Mouse (Mus musculus) adrenal gland, postnatal 14 days (tissue): ENCODE data around the gene Nf1. TPM values are rescaled to one million over a fixed set of nuclear protein-coding genes. Genes with fewer than 3 reads are reported as not detected.

ENCODE experiments used
- DNase-seq: peaks from one replicate; pipeline ENCODE4 v3.0.0; 2021; ENCODE audit warnings: mixed read lengths
- total RNA-seq: library from RNA; stranded (reverse); gene quantifications from 2 replicates; pipeline ENCODE4 v1.2.3, GENCODE M21; 2021

Gene Nf1
- total RNA-seq, 1 experiment from 2014 or later, result 62.3 TPM

DNA sequence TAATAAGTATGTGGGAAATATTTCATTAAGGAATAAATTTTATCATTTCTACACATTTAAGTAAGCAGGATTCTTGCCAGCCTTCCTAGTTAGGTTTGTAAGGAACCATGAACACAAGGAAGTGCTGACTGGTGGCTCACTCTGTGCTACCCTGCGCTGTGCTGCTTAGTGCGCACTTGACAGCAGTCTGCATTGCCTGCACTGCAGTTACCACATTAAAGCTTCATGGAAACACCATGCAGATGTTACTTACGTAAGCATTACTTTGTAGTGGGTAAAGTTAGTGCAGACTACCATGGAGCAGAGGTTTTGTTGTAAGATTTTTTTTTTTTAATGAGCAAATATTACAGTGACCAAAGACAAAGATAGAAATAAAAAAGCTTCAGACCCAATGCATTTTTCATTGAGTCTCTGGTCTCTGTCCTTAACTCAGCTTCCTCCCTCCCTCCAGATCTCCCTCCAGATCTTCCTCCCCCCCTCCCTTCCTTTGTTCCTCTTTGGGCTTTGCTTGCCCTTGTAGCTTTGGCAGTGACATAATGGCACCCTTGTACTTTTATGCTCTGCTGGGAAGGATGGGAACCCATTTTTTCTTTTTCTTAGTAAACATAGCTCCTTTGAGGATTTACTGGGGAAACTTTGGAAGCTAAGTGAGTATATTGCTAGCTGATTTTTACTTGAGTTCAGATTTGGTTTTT, 121.4 kb downstream of the Nf1 start:
- DNase-seq, result no peak

DNA sequence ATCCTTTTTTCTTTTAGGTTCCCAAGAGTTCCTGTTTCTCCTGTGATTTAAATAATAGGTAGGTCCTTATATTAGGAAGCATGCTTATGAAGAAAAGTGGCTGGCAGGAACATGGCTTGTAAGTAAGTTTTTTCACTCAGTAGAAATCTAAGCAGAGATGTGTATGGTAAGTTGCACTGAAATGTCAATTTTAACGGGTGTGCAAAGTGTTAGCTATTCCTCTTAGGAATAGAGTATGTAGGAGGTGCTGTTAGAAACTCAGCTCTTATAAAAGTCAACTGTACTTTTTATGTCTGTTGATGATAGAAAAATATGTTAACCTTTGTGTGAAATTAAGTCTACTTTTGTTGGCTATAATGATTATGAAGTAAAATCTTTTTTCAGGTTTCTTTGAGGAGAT, 128.6 kb downstream of the Nf1 start:
- no peak for DNase-seq

DNA sequence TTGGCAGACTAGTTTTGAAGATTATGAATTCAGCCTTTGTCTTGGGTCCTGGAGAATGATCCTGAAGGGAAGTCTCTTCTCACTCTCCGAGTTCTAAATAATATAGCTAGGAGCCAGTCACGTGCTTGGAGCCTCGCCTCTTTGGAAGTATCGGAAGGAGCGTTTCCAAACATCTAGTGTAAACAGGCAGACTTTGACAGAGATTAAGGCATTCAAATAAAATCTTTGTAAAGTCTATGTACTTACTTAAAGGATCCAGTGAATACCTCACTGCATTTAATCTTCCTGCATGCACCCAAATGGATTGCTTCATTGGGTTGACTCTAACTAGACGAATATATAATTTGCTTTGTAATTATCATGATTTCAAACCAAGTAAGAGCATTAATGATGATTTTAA, 143.9 kb downstream of the Nf1 start:
- no peak for DNase-seq

DNA sequence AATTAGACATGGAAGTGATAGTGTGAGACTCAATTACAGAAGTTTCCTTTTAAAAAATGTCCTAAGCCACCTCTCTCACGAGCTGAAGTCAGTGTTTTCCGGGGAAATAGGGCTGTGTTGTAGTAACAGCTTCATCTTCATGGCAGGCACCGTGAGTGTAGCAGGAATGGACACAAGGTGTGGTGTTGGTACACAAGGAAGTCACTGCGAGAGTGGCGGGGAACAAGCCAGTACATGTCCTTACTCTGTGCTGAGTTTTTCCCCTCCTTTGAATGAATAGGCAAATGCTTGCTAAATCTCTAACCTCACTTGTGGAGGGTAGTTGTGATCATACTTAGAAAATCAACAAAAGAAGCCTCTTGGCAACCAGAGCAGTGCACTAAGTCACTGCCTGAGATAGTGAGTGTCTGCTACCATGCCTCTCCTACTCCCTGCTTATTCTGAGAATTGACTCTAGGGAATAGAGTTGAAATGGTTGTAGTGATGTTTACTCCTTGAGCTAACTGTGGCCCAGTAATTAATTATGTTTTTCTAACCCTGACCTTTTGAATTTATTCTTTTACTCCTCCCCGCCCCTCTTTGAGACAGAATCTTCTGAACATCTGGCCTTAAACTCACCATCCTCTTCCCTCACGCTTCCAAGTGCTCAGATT, 144.5 kb downstream of the Nf1 start:
- no peak for DNase-seq

DNA sequence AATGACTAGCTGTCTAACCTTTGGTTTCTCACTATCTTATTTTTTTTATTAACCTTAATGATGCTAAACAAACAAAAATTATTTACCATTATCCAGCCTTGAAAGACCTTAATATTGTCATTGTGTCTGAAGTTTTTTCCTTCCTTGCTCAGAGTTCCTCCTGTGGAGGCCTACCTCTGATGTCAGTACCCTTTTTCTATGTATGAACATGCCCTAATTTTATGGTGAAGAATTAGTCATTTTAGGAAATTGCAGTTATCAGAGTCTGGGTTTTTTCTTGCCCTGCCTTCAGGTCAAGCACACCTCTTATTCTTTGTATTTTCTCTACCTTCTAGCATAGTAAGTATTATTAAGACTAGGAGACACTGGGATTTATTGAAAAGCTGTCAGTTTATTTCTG, 145.2 kb downstream of the Nf1 start:
- no peak for DNase-seq

DNA sequence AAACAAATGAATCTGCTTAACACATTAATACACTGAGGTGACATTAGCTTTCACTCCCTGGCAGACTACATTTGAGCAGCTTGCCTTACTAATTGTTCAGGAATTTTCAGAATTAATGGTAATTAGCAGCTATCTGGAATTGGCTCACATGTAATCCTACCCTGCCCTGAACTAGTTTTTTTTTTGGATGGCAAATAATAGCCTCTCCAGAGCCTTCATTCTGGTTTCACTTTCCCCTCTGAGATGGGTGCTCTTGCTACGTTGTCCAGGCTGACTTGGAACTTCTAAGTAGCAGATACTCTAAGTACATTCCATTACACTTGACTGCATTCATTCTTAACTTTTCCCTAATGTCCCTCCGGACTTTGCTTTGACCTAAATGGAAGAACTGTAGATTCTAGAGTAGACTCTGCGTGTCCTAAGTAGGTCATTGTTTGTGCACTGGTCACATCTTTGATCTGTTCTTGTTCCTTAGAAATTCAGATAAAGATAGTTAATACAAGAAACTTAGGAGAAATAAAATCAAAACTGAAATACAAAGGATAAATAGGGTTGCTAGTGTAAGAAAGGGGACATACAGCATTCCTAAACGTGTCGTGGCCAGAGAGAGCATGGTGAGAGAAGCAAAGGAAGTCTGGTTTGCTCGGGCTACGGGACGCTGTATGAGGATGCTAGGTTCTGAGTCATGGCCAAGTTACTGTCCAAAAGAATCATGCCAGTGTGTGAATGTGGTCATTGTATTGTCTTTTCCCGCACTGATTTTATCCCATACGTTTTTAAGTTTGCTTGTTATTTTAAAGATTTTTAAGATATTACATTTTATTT, 155.7 kb downstream of the Nf1 start:
- no peak for DNase-seq

DNA sequence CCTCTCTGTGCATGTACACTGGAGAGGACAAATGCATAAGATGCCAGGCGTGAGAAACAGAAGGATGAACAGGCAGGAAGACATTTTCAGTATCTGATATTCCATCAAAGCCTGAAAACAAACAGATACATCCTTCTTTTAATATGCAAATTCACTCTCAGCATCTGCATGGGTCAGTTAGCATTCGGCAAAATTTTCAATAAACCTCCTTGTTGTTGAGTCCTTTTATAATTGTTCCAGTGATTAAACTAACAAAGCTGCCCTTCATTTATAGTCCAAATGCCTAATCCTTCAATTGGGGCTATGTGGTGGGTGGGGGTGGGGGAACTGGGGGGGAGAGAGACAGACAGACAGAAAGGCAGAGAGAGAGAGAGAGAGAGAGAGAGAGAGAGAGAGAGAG, 163.4 kb downstream of the Nf1 start:
- DNase-seq, result no peak

DNA sequence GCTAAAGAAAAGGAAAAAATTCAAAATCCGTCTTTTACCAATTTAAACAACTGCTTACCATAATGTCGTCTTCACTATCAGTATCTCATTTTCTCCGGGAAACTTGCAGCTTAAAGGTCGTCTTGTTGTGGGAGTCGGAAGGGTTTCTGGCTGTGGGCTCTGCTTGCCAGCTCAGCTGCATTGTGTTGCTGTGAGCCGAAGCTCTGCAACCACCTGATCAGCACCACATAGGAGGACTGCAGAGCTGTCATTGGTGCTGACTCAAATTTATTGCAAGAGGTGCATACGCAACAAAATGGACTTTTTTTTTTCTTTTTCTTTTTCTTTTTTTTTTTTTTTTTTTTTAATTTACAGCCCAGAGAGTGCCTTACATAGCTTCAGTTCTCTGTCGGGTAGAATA, 164.4 kb downstream of the Nf1 start, which contains the start of gene Omg:
TSS of gene Omg (minus strand) at position 240 of the 400 bp plus-strand sequence.
- DNase-seq, result peak; percentile 16

DNA sequence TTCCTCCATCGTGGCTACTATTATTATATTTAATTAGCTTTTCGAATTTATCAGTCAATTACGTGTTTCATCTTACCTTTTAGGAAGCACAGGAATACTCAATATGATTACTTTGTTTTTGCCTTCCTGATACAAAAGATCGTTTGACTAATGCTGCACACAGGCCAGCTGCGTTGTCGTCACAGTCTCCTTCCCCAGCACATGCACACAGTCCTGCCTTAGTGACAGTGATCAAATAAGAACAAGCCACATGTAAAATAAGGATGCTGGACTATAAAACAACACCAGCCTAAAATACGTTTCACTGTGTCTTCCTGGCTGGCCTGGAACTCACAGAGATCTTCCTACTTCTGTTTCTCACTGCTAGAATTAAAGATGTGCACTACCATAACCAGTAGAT, 165.0 kb downstream of the Nf1 start:
- DNase-seq, result no peak

DNA sequence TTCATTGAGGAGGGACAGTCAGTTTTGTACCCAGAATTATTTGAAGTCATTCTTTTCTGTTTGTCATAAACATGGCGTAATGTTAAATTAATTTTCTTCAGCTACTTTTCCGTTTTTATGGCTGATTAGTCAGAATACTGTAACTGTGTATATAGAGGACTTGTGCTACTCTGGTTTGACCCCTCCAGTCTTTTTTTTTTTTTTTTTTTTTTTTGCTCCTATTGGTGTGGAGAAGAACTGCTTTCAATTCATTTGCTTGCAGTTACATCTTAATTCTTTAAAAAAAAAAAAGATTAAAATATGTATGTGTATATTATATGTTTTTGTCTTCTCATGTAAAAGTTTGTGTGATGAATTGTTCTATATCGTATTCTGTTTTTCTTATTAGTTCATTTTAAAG, 172.5 kb downstream of the Nf1 start:
- no peak for DNase-seq

DNA sequence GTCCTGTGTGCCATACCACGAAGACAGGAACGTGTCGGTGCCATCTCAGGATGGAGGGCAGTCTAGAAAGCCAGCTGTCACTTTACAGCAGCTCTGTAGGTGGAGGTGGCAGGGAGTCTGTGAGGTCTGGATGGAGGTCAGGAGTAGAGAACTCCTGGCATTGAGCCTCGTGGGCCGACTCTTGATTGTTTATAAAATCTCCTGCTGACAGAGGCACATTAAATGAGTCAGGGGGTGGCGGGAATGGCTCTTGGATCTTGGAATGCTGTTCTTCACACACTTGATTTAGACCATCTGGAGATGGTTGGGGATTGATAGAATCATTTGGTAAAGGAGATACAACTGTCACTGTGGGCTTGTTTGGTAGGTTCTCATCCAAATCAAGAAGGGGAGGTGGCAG, 175.8 kb downstream of the Nf1 start:
- no peak for DNase-seq

DNA sequence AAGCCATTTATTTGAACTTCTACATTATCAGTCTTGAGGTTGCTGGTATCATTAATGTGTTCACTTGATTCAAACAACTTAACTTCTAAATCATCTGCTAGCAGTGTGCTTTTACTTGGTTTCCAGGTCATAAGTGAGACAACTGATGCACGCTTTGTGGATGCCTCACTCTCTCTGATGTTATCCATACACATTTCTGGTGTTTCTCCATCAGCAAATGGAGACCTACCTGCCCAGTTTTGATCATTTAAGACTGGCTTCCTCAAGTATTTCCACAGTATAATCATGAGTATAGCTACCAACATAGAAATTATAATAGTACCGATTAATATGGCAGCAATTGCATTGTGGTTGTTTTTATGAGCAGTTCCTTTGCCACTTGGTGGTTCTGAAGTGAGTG, 176.3 kb downstream of the Nf1 start:
- no peak for DNase-seq

DNA sequence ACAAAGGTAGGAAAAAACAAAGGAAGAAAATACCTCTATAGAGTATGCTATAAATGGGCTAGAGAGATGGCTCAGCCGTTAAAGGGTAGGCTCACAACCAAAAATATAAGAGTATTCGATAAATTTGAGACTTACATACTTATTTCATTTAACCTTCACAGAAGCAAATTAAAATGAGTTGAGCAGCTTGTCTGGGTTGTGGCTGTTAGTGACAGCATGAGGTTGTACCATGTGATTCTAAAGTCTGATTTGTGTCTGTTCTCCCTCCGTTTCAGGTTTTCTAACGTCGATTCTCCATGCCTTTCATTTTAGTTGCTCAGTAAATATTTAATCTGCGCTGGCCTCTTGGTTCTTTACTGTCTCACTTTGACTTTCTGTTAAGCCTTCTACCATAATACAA, 179.8 kb downstream of the Nf1 start:
- DNase-seq, result no peak

DNA sequence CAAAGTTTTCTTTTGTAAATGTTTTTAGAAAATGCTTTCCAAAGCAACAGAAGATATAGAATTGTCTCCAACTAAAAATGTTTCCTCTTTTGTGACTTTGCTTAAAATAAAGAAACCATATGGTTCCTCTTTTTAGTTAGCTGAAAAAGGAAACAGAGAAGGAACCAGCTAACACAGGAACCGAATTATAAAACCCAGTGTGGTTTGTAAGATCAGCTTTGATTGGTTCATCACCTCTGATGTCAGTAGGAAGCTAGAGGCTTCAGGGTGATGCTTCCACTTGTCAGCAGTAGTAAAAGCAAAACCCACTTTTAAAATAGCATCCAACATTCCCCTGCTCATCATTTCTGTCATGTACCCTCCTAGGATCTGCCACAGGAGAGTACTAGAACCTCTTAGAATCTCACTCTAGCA, 180.4 kb downstream of the Nf1 start:
- DNase-seq, result no peak

DNA sequence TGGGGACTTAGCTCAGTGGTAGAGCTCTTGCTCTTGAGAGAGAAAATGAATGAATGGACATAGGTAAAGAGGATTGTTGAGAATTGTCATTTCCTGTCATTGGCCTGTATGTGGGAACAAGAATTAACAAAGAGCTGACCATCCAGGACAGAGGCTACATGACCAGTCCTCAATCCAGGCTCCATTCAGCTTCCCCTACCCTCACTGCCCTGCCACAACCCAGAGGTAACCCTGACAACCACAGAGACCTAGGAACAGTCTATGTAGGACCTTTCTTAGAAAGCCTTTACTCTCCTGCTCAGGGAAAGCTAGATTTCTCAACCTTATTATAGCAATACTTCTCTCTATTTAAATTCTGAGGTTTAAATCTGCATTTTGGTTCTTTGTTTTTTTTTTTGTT, 181.3 kb downstream of the Nf1 start:
- no peak for DNase-seq

DNA sequence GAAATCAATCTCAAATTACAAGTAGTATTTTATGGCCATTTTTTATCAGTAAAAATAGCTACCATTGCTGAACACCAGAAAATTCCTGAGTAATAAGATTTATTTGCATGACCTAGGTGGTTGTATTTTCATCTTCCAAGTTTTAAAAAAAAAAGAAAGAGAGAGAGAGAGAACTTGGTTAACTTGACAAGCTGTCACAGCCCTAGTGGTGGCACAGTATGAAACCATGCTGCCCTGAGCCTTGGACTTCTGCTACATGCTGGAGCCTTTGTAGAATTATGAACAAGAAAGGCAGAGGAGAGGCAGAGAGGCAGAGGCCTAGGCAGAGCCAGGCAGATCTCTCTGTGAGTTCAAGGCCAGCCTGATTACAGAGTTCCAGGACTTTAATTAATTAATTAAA, 182.4 kb downstream of the Nf1 start:
- DNase-seq, result no peak

DNA sequence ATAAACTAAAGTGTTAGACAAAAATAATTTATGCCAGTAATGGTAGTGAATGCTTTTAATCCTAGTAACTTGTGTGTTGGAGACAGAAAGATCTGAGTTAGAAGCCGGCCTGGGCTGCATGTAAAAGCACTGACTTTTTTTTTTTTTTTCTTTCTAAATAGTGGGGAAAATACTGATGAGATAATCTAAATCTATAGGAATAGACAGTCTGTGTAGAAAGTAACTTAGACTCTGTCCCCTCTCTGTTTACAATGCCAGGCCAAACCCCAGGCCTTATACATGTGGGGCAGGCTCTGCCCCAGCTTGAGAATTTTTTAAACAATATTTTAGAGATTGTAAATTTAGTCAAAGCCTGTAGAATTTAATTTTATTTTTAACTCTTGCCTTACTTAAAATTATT, 183.5 kb downstream of the Nf1 start:
- DNase-seq, result no peak

DNA sequence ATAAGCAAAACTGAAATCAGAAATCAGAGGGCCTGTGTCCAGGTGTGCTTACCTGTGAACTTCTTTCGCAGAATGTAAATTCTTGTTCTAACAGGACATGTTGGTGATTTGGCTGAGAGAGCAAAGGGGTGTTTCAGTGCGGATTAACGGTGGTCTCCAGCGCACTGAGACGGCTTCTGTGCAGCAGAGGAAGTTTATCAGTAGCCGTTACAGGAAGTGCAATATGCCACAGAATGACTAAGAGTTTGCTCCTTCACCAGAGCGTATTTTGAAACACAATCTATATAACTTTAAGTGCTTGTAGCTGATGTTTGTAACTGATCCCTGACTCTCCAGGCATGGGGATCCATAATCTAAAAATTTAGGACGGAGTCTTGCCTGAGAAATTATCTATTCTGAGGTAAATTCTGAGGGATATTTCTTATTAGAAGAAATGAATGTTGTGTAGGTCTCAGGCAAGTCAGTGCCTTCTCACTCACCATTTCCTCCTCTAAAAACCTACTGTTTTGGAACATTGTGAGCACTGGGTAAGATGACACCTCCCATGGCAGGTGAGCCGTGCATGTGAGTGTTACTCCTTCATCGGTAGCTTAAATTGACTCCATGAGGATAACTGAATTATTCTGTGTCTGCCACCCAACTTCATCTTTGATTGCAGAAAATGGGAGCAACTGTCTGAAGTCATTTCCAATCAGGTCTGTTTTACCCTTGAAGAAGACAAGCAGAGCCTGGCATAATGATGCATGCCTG, 184.2 kb downstream of the Nf1 start, which contains the start of gene Evi2b:
TSS of gene Evi2b (minus strand) at position 203 of the 750 bp plus-strand sequence.
- no peak for DNase-seq

DNA sequence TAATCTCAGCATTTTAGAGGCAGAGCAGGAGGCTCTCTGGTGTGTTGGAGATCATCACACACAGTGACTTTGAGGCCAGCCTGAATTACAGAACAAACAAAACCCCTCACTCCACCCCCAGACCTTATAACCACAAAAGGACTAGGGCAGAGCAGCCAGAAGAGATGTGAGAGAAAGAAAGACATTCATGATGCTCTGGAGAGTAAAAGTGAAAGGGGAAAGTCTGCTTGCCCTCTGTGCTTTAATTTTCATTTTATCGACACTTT, 184.8 kb downstream of the Nf1 start:
- no peak for DNase-seq

DNA sequence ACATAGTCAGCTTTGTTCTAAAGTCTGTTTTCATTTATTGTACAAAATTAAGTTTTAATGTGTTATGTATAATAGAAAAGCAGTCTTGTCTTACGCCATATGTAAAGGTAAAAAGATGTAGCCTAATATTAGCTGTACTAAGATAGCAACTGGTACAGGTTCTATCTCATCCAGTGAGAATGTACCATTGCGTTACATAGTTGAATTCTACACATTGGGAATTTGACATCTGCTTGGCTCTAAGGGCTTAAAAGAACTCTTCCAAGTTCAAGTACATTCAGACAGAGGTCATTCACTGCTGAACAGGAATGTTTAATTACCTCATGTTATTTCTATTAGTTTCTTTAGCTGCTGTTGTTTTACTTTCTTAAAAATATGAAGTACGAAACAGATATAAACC, 187.1 kb downstream of the Nf1 start:
- no peak for DNase-seq

DNA sequence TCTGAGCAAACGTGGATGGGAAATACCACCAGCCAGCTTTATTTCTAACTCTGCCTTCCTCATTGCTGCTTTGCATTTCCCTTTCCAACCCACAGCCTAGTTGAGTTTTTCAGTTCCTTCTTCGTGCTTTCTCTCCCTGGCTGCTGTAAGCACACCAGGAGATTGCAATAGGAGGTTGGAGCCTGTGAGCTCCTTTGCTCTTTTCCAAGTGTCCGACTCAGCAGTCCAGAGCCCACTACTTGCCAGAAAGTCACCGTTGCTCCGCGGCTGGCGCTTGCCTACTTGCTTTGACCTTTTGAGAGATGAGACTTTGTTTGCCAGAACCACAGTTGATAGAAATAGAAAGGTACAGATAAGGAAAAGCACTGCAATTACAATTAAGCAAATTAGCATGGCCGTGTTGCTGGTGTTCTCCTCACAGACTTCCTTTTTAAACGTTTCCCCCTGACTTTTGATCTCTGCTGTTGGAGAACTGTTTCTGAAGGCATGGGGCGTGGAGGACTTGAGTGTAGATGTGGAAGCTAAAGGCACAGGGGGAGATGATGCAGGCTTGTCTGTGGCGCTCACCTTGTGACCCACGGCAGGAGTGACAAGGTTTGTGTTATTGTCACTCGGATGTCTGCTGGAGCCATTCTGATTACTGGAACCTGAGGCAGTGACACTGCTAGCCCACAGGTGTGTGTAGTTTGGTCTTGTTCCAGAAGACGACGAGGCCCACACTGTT, 187.7 kb downstream of the Nf1 start:
- peak; percentile 48 for DNase-seq

DNA sequence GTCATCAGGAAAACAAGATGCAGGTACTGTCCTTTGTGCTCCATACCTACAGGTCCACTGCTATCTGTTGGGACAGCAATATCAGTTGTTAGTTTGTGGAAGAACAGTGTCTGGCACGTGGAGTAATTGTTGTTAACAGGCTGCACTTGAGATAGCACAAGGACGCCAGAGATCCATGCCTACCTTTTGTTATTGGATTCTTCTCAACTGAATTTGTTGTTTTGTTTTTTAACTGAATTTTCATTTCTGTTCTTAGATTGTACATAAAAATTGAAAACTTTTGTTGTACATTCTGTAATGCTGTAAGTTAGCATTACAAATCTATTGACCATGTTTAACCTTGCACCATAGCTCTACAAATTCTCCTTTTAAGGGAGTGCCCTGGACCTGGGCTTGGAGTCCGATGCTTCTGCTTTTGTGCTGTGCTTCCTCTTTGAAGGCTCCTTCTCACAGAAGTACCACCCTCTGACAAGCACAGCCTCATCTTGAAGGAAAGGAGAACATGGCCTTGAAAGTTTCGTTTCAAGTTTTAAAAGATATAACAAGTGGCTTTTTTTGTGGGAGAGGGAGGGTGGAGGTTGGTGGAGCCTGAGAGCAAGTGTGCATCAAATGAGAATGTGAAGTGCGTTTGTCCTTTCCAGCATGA, 188.4 kb downstream of the Nf1 start:
- DNase-seq, result peak; percentile 7
